Mouse (Mus musculus) liver, embryonic 13.5 days (tissue): ENCODE measurements around the gene Dpysl5. TPM values are rescaled to one million over a fixed set of nuclear protein-coding genes. Genes with fewer than 3 reads are reported as not detected.

Experiments used
- ATAC-seq: fragments of 200-750 bp; cut with Nextera tagmentation; 2 replicates; pipeline ENCODE4 v1.8.0; 2017; ENCODE audit warnings: low read depth, mild to moderate bottlenecking, moderate number of reproducible peaks, moderate library complexity
- DNase-seq: peaks from one replicate; pipeline ENCODE4 v3.0.0; 2022
- H3K27ac ChIP-seq: fragments of 300-500 bp; sonication (generic); 2 replicates; pipeline ENCODE4 v1.5.1; 2015; ENCODE audit warnings: moderate library complexity, mild to moderate bottlenecking, inconsistent platforms
- H3K27me3 ChIP-seq: fragments of 300-500 bp; sonication (generic); 2 replicates; pipeline ENCODE4 v1.6.1; 2015; ENCODE audit warnings: mild to moderate bottlenecking, inconsistent platforms
- H3K36me3 ChIP-seq: fragments of 300-500 bp; sonication (generic); 2 replicates; pipeline ENCODE4 v1.6.1; 2015; ENCODE audit warnings: mild to moderate bottlenecking, inconsistent platforms
- H3K4me1 ChIP-seq: fragments of 300-500 bp; sonication (generic); replicated peaks from 2 replicates; pipeline ENCODE4 v1.6.1; 2015; ENCODE audit warnings: inconsistent platforms
- H3K4me2 ChIP-seq: fragments of 300-500 bp; sonication (generic); 2 replicates; pipeline ENCODE4 v1.6.1; 2015; ENCODE audit warnings: inconsistent platforms, mild to moderate bottlenecking, moderate library complexity
- H3K4me3 ChIP-seq: fragments of 300-500 bp; sonication (generic); replicated peaks from 2 replicates; pipeline ENCODE4 v1.5.1; 2015; ENCODE audit warnings: mild to moderate bottlenecking, inconsistent platforms
- H3K9ac ChIP-seq: fragments of 300-500 bp; sonication (generic); 2 replicates; pipeline ENCODE4 v1.6.1; 2015; ENCODE audit warnings: mild to moderate bottlenecking, inconsistent platforms
- H3K9me3 ChIP-seq: fragments of 300-500 bp; sonication (generic); replicated peaks from 2 replicates; pipeline ENCODE4 v1.6.1; 2016; ENCODE audit warnings: inconsistent platforms
- WGBS: fragments of 180-500 bp; shearing (Covaris S2); methylation state at CpG from one replicate; pipeline ENCODE4 v1.1.7; 2015; ENCODE audit not compliant: insufficient replicate concordance; 5-methylcytosine and 5-hydroxymethylcytosine counted together
- polyA plus RNA-seq: library from polyadenylated mRNA; unstranded; fragments of >200 nt; fragmentation: Nextera tagmentation; extraction: Ambion mirVana; gene quantifications from 2 replicates; pipeline ENCODE4 v1.2.1, GENCODE M21; 2015

Gene Dpysl5
- polyA plus RNA-seq, 1 experiment from 2014 or later = 0.33 TPM

DNA sequence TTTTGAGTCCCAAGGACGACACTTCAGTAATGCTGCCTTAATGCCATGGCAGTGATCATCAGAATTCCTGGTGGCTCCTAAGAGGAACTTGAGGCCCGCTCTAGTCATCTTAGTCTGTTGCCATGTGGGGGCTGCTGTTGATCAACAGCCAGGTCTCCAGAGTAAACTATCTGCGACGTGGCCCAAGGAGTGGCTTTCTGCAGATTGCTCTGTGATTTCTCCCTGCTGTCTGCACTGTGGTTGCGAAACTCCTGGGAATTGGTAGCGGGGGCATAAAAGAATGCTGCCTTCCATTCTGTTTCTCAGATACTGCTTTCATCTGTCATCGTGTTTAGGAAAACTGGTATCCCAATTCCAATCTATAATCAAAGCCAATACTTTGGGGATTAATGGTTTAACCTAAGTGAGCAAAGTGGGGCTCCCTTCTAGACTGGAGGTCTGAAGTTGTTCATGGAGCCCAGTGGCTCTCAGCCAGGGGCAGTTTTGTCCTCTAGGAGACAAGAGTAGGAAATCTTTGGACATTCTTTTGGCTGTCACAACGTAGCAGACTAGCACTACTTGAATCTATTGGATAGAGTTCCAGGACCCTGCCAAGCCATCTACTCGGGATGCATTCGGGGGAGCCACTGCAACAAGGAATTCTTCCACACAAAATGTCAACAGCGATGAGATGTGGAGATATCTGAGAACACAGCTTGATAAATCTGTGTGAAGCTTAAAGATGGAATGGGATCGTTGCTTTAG is 91.5 kb downstream of the Dpysl5 start:
- Histone ChIP-seq H3K36me3 (no peaks in the 10 kb centered on the region), H3K9me3 (no peaks in the 10 kb centered on the region), H3K4me2 (no peak overlapping the region), H3K9ac (no peak overlapping the region), H3K4me1 (peaks cover 9% of the 10 kb centered on the region), H3K27me3 (peaks cover 12% of the 10 kb centered on the region), H3K27ac (no peak overlapping the region), H3K4me3 (no peak overlapping the region)
- DNase-seq (no peak), ATAC-seq (no peak)
- 55% methylated on average over 12 of the region's 12 CpGs for WGBS

DNA sequence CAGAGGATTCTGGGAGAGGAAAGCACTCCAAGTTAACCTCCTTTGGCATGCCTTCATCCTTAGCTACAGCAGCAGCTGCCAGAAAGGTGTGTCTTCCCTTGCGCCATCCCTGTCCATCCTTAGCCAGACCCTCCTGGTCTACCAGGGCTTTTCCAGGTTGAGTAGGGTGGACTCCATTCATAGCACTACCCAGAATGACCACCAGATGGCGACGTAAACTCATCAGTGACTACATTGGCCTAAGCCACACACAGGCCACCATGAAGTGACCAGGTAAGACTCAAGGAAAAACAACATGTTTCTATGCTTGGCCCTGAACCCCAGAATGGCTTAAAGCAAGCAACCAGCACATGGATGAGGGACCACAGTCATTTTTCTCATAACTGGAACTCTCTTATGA is 94.7 kb downstream of the Dpysl5 start:
- H3K9ac ChIP-seq = no peak overlapping the region
- H3K4me3 ChIP-seq = no peak overlapping the region
- no peak overlapping the region for H3K4me2 ChIP-seq
- no peaks in the 10 kb centered on the region for H3K36me3 ChIP-seq
- H3K9me3 ChIP-seq = no peaks in the 10 kb centered on the region
- 4% methylated on average over 3 of the region's 3 CpGs for WGBS
- DNase-seq = peak; percentile 61
- peaks cover 20% of the 10 kb centered on the region for H3K27me3 ChIP-seq
- H3K27ac ChIP-seq = no peak overlapping the region
- ATAC-seq = peak; percentile 53; the same call in 1 of the 2 replicates
- no peaks in the 10 kb centered on the region for H3K4me1 ChIP-seq

DNA sequence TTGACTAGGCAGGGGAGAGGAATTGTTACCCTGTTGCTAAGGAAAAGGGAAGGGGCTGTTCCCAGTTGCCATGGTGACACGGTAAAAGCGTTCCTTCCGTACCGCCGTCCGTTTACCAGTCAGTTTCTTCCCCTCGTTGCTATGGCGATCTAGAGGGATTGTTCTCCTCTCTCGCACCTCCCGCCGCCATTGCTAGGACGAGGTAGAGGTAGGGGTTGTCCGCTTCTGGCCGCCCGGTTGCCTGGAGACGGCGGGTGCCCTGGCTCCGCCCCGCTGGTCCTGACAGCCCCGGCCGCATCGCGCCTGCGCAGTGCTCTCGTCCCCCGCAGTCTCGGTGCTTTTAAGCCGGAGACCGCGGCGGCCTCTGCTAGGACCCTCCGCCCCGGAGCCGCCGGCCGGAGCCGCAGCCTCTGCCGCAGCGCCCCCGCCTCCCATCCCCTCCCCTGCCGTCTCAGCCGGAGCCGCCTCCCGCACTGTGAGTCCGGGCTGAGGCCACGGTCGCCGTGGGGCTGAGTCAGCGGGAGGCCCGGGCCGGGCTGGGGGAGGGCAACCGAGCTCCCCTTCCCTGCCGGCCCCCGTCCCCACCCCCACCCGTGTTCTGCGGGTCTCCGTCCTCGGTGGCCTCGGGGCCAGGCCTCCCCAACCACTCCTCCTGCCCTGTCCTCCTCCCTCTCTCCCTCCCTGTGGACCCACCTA is 103.2 kb downstream of the Dpysl5 start, which contains the start of gene Mapre3:
Mapre3 (plus strand) TSS at position 218 of the 696 bp plus-strand sequence.
- DNase-seq (peak; percentile 65), ATAC-seq (peak; percentile 75)
- Histone ChIP-seq H3K4me2 (peak within 1 kb of the TSS; percentile 80), H3K36me3 (no peaks in the 10 kb centered on the region), H3K4me3 (peak within 1 kb of the TSS; percentile 65), H3K9me3 (no peaks in the 10 kb centered on the region), H3K27me3 (peaks cover 66% of the 10 kb centered on the region), H3K9ac (peak within 1 kb of the TSS; percentile 65), H3K4me1 (0 out of 2 replicates have a peak, but pooled peaks cover 17% of the 10 kb centered on the region), H3K27ac (no peak within 1 kb of the TSS)
- 2% methylated on average over 59 of the region's 59 CpGs for WGBS

DNA sequence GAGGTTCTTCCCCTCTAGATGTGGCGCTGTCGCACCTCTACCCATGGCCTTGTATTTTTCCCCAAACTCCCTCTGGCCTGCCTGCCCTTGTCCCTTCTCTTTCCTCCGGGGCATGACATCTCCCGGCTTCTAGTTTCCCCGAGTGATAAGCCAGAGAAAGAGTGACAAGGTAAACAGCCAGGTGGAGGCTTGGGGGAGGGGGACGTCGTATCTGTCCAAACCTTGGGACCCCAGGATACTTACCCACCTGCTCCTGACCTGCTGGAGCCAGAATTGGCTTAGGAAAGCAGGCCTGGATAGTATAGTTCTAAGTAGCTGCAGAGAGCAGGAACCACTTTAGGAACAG is 103.7 kb downstream of the Dpysl5 start:
- Histone ChIP-seq H3K27me3 (peaks cover 65% of the 10 kb centered on the region), H3K4me3 (peak overlapping the region; percentile 65), H3K27ac (no peak overlapping the region), H3K4me1 (0 out of 2 replicates have a peak, but pooled peaks cover 17% of the 10 kb centered on the region), H3K9ac (peak overlapping the region; percentile 65), H3K36me3 (no peaks in the 10 kb centered on the region), H3K4me2 (peak overlapping the region; percentile 80), H3K9me3 (no peaks in the 10 kb centered on the region)
- 0 out of 2 replicates have a peak, but pooled peaks have one; percentile 7 for ATAC-seq
- 14% methylated on average over 7 of the region's 7 CpGs for WGBS
- DNase-seq = no peak

DNA sequence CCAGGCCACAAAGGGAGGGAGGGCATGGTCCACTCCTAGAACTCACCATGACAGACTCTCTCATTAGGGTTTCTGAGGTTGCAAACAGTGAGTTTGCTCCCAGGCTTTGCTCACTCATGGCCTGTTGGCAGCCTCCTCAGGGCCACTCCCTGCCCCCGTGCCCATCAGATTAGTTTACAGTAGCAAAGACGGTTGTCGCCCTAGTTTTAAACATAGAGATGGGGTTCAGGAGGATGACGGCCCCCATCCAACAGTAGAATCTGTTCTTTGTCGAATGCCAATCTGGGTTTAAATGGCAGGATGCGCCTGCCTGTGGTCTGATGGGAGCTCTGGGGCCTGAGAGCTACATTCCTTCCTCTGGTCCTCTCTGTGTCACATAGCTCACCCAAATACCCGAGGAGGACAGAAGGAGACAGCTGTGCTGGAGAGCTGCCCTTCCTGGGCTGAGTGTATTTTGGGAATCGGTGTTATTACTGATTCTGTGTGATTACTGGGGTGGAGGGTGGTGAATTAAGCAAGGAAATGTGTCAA is 105.0 kb downstream of the Dpysl5 start:
- Histone ChIP-seq H3K4me1 (0 out of 2 replicates have a peak, but pooled peaks cover 17% of the 10 kb centered on the region), H3K27ac (no peak overlapping the region), H3K27me3 (peaks cover 53% of the 10 kb centered on the region), H3K4me3 (no peak overlapping the region), H3K36me3 (no peaks in the 10 kb centered on the region), H3K9ac (no peak overlapping the region), H3K4me2 (no peak overlapping the region), H3K9me3 (no peaks in the 10 kb centered on the region)
- 51% methylated on average over 8 of the region's 8 CpGs for WGBS
- ATAC-seq = no peak
- DNase-seq = no peak

DNA sequence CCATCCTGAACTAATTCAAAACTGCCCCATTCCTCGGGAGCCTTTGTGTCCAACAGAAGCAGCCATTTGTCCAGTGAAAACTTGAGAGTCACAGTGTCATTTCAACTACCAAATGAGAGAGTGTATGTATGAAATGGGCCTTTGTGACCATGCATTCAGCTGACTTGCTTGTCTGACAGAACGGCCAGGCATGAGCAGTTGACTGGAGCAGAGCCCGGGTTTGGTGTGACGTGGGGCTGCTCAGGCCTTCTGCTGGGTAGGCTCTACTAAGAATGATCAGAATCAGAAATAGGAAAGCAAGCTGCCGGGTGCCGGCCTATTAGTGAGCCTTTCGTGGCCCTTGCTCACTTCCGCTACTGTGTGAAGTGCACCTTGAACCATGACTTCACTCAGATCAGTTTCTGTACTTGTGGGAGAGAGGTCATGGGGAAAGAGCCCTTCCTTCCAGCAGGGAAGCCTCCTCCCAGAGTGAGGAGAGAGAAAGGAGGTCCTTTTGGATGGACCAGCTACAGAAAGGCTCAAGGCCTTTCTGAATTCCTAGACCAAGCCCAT is 107.5 kb downstream of the Dpysl5 start:
- DNase-seq (no peak), ATAC-seq (no peak)
- H3K36me3 ChIP-seq = no peaks in the 10 kb centered on the region
- no peaks in the 10 kb centered on the region for H3K9me3 ChIP-seq
- peaks cover 28% of the 10 kb centered on the region for H3K27me3 ChIP-seq
- H3K4me3 ChIP-seq = no peak overlapping the region
- 69% methylated on average over 8 of the region's 8 CpGs for WGBS
- H3K4me1 ChIP-seq = 0 out of 2 replicates have a peak, but pooled peaks cover 14% of the 10 kb centered on the region
- H3K27ac ChIP-seq = no peak overlapping the region
- H3K4me2 ChIP-seq = no peak overlapping the region
- H3K9ac ChIP-seq = no peak overlapping the region

DNA sequence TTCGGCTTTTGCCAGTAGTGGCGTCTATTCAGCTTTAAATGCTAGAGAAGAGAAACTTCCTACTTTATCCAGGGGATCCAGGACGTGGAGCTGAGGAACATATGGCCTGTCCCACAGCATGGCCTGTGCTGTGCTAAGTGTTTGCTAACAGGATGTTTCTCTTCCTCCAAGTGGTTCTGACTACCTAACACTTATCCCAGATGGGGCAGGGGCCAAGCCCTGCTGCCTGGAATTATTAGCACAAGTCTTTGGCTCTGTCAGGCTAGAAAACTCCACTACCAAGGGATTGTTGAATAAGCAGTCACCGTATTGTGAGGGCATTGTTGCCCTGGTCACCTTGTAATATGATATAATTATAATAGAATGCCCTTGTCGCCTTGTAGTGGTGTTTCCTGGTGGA is 111.3 kb downstream of the Dpysl5 start:
- Histone ChIP-seq H3K9me3 (no peaks in the 10 kb centered on the region), H3K4me3 (no peak overlapping the region), H3K4me1 (no peaks in the 10 kb centered on the region), H3K27ac (no peak overlapping the region), H3K4me2 (no peak overlapping the region), H3K36me3 (no peaks in the 10 kb centered on the region), H3K27me3 (no peaks in the 10 kb centered on the region), H3K9ac (no peak overlapping the region)
- DNase-seq (no peak), ATAC-seq (no peak)
- 63% methylated on average over 5 of the region's 5 CpGs for WGBS

DNA sequence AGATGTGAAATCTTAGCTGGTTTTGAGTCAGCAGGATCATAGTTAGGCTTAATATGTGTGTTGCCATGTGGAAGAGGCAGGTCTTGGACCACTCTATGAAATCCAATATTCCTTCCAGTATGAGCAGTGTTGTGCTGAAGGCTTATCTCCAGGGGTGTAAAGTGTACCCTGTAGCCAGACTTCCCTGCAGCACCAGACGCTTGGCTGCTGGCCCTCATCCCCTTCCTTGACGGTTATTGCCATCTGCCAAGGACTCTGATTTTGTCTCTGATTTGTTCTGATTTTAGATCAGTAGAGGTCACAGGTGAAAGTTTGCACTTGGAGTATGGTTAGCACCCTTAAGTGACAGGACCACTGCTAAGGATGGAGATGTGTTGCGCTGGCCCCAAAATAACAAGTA is 111.7 kb downstream of the Dpysl5 start:
- ATAC-seq = no peak
- DNase-seq = no peak
- Histone ChIP-seq H3K36me3 (no peaks in the 10 kb centered on the region), H3K9ac (no peak overlapping the region), H3K27me3 (no peaks in the 10 kb centered on the region), H3K9me3 (no peaks in the 10 kb centered on the region), H3K4me2 (no peak overlapping the region), H3K4me1 (no peaks in the 10 kb centered on the region), H3K4me3 (no peak overlapping the region), H3K27ac (no peak overlapping the region)
- 68% methylated on average over 3 of the region's 3 CpGs for WGBS

DNA sequence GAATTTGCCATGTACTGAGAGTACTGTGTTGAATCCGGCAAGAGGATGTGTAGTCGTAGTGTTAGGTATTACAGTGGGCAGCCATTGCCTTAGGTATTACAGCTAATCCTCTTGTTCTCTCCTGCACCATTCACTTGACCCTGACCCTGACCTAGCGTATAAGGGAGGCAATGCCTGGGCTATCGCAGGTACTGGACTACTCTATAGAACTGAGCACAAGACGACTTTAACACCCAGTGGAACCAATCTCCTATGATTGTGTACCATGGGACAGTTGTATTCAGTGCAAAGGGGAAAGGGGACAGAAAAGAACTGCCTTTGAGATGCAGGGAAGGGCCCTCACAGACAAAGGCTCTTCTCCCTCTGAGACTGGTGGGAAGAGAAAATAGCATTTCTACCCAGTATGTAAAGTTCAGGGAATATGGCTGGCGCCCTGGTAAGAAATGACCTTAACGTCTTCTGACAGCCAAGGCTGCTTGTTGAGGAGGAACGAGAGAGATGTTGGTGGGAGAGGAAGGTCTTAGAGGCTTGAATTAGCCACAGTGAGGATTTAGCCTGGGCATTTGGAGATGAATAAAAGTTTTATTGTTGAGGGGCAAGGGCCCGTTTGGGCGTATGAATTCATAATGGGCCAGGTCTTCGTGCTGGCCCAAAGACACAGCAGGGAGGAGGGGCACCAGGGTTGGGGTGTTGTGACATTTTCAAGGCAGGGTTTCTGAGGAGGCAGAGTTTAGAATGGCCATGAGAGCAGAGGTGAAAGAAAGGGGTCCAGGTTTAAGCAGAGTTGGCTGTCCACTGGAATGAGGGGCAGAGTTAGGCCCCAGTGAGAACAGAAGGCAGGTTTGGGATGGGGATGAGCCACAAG is 113.0 kb downstream of the Dpysl5 start:
- no peak for ATAC-seq
- Histone ChIP-seq H3K9me3 (no peaks in the 10 kb centered on the region), H3K9ac (no peak overlapping the region), H3K4me2 (no peak overlapping the region), H3K27me3 (no peaks in the 10 kb centered on the region), H3K27ac (no peak overlapping the region), H3K4me3 (no peak overlapping the region), H3K36me3 (no peaks in the 10 kb centered on the region), H3K4me1 (no peaks in the 10 kb centered on the region)
- 69% methylated on average over 11 of the region's 11 CpGs for WGBS
- DNase-seq = no peak

DNA sequence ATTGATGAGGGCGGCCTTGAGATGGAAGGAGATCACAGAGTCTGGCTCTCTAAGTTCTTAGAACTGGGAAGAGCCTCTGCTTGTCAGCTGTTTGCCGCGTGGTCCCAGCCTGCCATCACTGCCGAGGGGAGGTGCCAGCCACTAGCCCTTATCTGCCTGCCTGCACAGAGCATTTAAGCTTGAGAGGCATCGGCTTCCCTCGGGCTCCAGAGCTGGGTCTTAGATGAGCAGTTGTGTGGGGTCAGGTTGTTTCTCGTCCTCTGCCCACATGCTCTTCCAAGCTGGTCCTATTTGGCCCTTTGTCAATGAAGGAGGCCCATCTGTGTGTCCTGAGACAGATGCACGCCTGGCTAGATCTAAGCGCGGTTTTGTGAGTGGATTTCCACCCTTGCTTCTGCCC is 113.8 kb downstream of the Dpysl5 start:
- Histone ChIP-seq H3K27me3 (no peaks in the 10 kb centered on the region), H3K9me3 (no peaks in the 10 kb centered on the region), H3K9ac (no peak overlapping the region), H3K4me2 (no peak overlapping the region), H3K27ac (no peak overlapping the region), H3K4me1 (no peaks in the 10 kb centered on the region), H3K4me3 (no peak overlapping the region), H3K36me3 (no peaks in the 10 kb centered on the region)
- ATAC-seq (no peak), DNase-seq (no peak)
- 47% methylated on average over 10 of the region's 10 CpGs for WGBS

DNA sequence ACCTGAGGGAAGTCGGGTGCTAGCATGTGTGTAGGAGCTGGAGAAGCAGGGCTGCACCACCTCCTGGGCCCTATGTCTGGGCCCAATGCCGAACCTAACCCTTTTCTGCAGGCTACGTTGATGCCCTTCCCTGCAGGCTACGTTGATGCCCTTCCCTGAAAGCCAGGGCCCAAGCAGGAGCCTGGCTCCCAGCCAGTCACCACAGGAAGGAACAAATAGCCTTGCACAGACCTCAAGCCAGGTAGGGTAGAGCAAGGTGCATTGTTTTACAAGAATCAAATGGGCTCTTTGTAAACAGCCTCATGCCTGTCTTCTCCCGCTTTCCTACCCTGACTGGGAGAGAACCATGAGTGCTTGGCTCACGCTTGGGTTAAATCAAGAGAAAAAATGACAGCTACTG is 114.5 kb downstream of the Dpysl5 start:
- no peak for DNase-seq
- no peak overlapping the region for H3K27ac ChIP-seq
- no peaks in the 10 kb centered on the region for H3K9me3 ChIP-seq
- H3K4me3 ChIP-seq = no peak overlapping the region
- no peak overlapping the region for H3K4me2 ChIP-seq
- no peaks in the 10 kb centered on the region for H3K27me3 ChIP-seq
- H3K36me3 ChIP-seq = no peaks in the 10 kb centered on the region
- WGBS = 65% methylated on average over 6 of the region's 6 CpGs
- no peak overlapping the region for H3K9ac ChIP-seq
- no peak for ATAC-seq
- H3K4me1 ChIP-seq = no peaks in the 10 kb centered on the region
